Mouse (Mus musculus) hematopoietic multipotent progenitor cell, adult 10-12 weeks (in vitro differentiated cells): Measurements from ENCODE around the gene Ndufs8. TPM values are rescaled to one million over a fixed set of nuclear protein-coding genes. Genes with fewer than 3 reads are reported as not detected.

ENCODE experiments used
- polyA plus RNA-seq: library from polyadenylated mRNA; stranded (reverse); fragments of >175 nt; gene quantifications from 2 replicates; pipeline ENCODE4 v1.2.3, GENCODE M21; 2012; ENCODE audit warnings: low replicate concordance

Ndufs8 gene
- 14.4 and 178 TPM in 2 replicates for polyA plus RNA-seq

DNA sequence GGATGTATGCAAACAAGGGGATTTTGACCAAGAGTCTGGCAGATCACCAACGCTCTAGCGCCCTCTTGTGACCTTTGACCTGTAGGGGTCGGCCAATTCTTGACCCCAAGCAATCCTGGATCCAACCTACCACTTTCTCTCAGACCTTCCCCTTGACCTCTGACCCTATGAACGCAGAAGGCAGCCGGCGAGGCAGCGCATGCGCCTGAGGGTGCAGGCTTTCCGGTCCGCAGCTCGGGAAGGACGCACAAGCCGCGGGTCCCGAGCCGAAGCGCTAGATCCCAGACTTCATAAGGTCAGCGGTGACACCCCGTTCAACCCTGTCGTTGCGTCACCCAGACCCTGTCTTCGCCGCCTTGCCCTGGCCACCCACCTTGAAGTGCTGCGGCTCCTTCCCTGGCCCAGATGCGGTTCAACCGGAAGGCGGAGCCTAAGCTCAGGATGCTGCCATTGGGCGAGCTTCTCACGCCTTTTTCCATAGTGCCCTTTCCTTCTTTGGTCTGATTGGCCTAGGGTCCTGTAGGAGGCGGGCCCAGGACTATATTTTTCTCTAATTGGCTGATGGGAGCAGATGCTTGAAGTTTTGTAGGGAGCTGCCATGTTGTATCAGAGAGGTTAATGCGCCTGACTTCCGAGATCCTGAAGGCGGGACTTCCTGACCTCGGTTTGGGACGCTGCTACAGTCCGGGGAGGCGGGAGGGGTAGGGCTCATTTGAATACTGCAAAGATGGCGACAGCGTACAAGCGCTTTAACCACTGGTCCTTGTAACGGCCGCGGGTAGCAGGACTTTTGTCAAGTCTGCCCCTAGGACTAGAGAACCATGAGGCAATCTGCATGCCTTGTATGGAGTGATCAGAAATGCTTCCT is at the start of gene Ndufs8:
Gene Ndufs8 (minus strand): TSS at position 438 of the 868 bp plus-strand sequence.

DNA sequence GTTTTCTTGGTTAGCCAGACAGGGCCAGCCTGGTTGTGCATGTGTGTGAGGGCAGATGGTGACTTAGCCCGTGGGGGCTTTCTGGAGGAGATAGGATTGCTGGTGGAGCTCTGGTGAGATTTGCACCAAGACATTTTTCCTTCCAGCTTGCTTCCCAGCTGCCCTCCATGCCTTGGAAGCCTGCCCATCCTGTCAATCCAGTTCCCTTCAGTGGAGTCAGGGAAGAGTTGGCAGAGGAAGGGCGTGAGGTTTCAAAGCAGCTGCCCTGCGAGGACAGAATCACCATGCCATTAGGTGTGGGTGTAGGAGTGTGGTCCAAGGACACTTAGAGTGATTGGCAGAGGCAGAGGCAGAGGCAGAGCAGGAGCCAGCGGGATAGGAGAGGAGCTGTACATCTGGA is 45.9 kb upstream of the Ndufs8 start, which contains the start of gene Aldh3b3:
Gene Aldh3b3 (plus strand): TSS at position 176 of the 400 bp plus-strand sequence.

DNA sequence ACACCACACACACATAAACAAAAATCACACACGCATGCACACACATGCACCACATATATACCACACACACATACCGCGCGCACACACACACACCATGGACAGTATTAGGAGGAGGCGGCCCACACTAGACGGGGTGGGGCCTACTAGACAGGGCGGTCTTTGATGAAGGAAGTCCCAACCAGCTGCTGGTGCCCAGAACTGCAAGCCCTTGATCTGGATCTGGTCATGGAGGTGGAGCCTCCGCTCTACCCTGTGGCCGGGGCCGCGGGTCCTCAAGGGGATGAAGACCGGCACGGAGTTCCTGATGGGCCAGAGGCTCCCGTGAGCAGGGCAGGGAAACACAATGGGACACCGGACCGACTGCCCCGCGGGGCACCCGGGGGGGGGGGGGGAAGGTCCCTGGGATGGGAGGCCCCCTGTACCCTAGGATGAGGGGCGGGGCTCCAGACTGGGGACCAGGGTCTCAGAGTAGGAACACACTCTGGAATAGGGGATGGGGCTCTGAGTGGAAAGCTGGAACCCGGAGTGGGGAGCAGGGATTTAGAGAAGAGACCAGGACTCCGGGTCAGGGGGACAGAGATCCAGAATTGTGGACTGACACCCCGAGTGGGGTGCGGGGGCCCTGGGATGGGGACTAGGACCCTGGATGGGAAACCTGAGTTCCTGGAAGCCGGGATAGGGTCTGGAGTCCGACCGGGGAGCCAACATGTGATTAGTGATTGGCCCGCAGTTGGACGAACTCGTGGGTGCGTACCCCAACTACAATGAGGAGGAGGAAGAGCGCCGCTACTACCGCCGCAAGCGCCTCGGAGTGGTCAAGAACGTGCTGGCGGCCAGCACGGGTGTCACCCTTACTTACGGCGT is 22.7 kb upstream of the Ndufs8 start, which contains the start of gene Unc93b1:
Gene Unc93b1 (plus strand): TSS at position 155 of the 864 bp plus-strand sequence.

DNA sequence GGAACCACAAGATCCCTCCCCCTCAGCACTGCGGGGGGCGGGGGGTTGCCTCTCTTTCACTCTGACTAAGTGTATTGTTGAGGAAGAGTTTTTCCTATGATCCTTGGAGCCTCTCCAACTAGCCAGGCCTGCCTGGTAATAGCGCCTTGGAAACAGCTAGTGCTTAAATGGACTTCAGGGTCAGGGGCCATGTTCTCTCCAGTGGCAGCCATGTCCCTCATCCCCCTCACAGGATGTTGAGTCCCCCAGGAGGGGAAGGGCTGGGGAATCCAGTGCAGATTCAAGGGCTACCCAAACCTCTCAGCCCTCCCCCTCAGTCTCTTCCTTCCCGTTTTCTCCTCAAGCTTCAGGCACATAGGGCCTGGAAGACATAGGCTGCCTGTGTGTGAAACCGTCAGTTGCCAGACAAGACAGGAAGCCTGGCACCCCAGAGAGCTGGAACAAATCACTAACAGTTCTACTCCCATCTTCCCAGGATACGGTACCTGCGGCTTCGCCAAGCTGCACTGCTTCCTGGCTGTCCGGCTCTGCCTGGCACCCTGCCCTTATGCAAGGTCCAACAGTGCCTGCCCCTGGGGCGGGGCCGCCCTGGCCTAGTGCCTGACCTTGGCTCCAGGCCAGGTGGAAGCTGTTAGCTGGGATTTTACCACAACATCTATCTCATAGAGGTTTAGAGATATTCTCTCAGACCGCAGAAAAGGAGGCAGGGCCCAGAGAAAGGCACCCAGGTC is 16.8 kb upstream of the Ndufs8 start, which contains the start of gene Aldh3b1:
Gene Aldh3b1 (minus strand): TSS at position 598 of the 731 bp plus-strand sequence.

DNA sequence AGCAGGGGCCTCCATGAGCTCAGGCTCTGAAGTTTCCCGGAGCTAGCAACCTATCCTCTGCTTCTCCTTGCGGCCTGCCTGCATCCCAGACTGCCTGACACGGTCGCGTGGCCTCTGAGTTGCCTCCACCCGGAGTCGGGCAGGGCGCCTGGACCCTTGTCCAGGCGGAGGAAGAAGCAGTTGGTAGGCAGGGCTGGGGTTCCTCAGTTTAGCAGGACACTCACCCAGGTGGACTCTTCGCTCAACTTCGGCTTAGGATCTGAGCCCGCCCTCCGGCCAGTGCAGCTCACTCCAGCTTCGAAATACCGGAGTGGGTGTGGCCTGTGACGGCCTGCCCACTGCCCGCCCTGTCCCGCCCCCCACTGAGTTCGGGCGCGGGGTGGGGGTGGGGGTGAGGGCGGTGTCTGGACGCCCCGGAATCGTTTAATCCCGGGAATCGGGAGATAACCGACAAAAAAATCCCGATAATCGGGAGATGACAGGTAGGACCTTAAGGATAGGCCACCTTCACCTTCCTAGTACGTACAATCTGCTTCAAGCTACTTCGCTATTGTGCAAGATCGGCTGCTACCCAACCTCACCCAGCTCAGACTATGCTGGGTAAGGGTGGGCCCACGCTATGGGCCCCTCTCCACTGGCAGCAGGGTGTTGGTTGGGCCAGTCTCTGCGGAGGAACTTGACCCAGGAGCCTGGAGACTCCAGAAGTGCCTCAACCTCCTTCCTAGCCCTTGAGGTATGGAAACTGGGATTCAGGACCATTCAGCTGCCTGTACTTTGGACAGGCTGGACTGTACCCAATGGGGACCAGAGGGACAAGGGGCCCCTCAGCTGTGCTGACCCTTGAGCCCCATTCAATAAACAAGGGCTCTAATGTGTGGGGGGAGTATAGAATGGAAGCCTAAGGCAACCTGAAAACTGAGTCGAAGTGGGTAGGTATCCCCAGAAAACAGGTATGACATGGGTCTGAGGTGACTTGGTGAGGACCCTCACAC is 5.5 kb downstream of the Ndufs8 start, which contains the start of gene Tcirg1:
Gene Tcirg1 (minus strand): TSS at position 339 of the 992 bp plus-strand sequence.

Other genes starting within 250 kb of the Ndufs8 start
- 18.0 and 21.3 TPM in 2 replicates for gene Lrp5, start 226.2 kb downstream of the Ndufs8 start, polyA plus RNA-seq
- 1.7 and 4.1 TPM in 2 replicates for gene 1810055G02Rik, start 204.5 kb downstream of the Ndufs8 start, polyA plus RNA-seq
- gene Kmt5b, start 145.4 kb downstream of the Ndufs8 start, polyA plus RNA-seq: 21.5 and 25.7 TPM in 2 replicates
- gene Chka, start 61.0 kb downstream of the Ndufs8 start, polyA plus RNA-seq: 10.5 and 28.9 TPM in 2 replicates
- 168 and 319 TPM in 2 replicates for gene Tcirg1, start 5.6 kb downstream of the Ndufs8 start, polyA plus RNA-seq
- gene Aldh3b1, start 17.0 kb upstream of the Ndufs8 start, polyA plus RNA-seq: 12.9 and 17.0 TPM in 2 replicates
- gene Unc93b1, start 22.4 kb upstream of the Ndufs8 start, polyA plus RNA-seq: 560 and 780 TPM in 2 replicates
- 0.03 TPM in 1 of 2 replicates, not detected in the other for gene Aldh3b3, start 45.9 kb upstream of the Ndufs8 start, polyA plus RNA-seq
- 0.14 and 1.1 TPM in 2 replicates for gene Aldh3b2, start 59.6 kb upstream of the Ndufs8 start, polyA plus RNA-seq
- gene Acy3, start 73.8 kb upstream of the Ndufs8 start, polyA plus RNA-seq: 0.24 and 2.2 TPM in 2 replicates
- gene Tbx10, start 80.0 kb upstream of the Ndufs8 start, polyA plus RNA-seq: not detected in 2 replicates
- gene Nudt8, start 87.8 kb upstream of the Ndufs8 start, polyA plus RNA-seq: 15.0 and 27.5 TPM in 2 replicates
- 6.1 and 8.0 TPM in 2 replicates for gene Gm49405, start 87.9 kb upstream of the Ndufs8 start, polyA plus RNA-seq
- gene Doc2g, start 90.5 kb upstream of the Ndufs8 start, polyA plus RNA-seq: 8.9 and 23.7 TPM in 2 replicates
- gene Ndufv1, start 100.0 kb upstream of the Ndufs8 start, polyA plus RNA-seq: 57.0 and 132 TPM in 2 replicates
- gene Gstp1, start 125.2 kb upstream of the Ndufs8 start, polyA plus RNA-seq: 64.6 and 210 TPM in 2 replicates
- gene Gstp2, start 133.2 kb upstream of the Ndufs8 start, polyA plus RNA-seq: 0.47 and 0.56 TPM in 2 replicates
- 8.4 and 10.8 TPM in 2 replicates for gene Gstp3, start 146.8 kb upstream of the Ndufs8 start, polyA plus RNA-seq
- gene Cabp2, start 168.8 kb upstream of the Ndufs8 start, polyA plus RNA-seq: not detected in 2 replicates
- gene Cdk2ap2, start 184.4 kb upstream of the Ndufs8 start, polyA plus RNA-seq: 251 and 401 TPM in 2 replicates
- 226 and 266 TPM in 2 replicates for gene Pitpnm1, start 187.2 kb upstream of the Ndufs8 start, polyA plus RNA-seq
- 166 and 283 TPM in 2 replicates for gene Aip, start 213.1 kb upstream of the Ndufs8 start, polyA plus RNA-seq
- 0.06 TPM in 1 of 2 replicates, not detected in the other for gene Gpr152, start 227.0 kb upstream of the Ndufs8 start, polyA plus RNA-seq
- gene Cabp4, start 231.3 kb upstream of the Ndufs8 start, polyA plus RNA-seq: 2.9 and 3.2 TPM in 2 replicates
- gene Coro1b, start 235.8 kb upstream of the Ndufs8 start, polyA plus RNA-seq: 197 and 258 TPM in 2 replicates
- gene Ptprcap, start 240.8 kb upstream of the Ndufs8 start, polyA plus RNA-seq: 1,796 and 2,730 TPM in 2 replicates